Mouse (Mus musculus) A20 (cell line): ENCODE data around the gene Chpt1.
"Not testable (repeated sequence)": the region's sequence is repeated elsewhere in the genome, so short reads cannot be mapped to it uniquely, and the experiment has no call there.

Experiments
- DNase-seq: peaks from one replicate; pipeline ENCODE4 v3.0.0-alpha.2; 2011; ENCODE audit warnings: low read depth, low spot score

Chpt1 gene

DNA sequence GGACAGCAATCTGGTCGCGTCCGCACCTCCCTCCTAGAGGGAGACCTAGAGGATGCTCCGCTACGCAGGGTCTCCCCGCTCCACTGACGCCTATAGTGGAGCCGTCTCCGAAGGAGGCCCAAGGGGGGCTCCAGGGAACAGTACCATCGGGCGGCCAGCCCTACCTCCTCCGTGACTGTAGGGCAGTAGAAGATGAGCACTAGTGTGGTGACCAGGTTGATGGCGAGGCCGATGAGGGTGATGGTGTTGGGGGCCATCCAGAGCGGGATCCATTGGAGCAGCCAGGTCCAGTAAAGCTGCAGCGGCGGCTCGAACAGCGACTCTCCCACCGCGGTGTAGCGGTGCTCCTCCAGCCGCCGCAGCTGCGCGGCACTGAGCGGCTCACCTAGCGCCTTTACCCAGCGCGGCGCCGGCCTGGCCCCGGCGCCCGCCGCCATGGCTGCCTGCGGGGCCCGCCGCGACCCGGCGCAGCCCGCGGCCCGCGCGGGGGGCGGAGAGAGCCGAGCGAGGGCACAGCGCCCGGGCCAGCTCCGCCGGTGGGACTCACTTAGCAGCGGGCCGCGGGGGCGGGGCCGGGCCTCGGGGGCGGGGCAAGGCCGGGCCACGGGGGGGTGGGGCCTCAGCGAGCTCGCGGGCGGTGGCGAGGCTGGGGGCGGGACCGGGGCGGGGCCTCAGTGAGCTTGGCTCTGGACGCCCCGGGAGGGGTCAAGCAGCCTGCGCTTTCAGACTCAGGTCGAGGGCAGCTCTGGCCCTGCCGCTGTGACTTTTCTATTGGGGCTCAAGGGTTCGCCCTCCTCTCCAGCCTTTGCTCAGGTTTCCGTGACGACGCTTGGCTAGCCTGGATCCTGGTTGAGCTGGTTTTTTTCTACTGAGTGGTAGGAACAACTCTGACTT is at the start of gene Chpt1:
Gene Chpt1, minus strand, starts transcription at position 653 of the 894 bp plus-strand sequence.
- peak; percentile 87 for DNase-seq

DNA sequence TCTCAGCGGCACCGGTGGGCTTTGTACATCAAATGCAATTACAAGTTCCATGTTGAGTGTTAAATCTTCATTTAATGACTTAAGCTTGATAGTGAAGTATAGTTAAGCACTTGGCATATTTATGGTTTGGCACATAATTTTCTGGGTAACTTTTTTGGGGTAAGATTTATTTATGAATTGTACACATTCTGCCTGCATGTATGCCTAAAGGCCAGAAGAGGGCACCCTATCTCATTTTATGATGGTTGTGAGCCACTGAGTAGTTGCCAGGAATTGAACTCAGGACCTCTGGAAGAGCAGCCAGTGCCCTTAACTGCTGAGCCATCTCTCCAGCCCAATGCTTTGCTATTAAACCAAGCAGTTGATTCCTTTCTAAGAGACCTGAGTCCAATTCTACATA is 48.9 kb upstream of the Chpt1 start:
- DNase-seq, result peak; percentile 42

GRCm38 (mm10) chr10:88550225-88550624 is 46.4 kb upstream of the Chpt1 start:
- DNase-seq, result peak; percentile 37

- DNase-seq, result no peak
Measured at GRCm38 (mm10) chr10:88547635-88548034, 43.8 kb upstream of the Chpt1 start.

- DNase-seq, result no peak
Measured at GRCm38 (mm10) chr10:88530631-88531030, 26.8 kb upstream of the Chpt1 start.

GRCm38 (mm10) chr10:88524016-88524415 is 20.1 kb upstream of the Chpt1 start:
- no peak for DNase-seq

GRCm38 (mm10) chr10:88523212-88523611 is 19.3 kb upstream of the Chpt1 start:
- DNase-seq, result no peak

DNA sequence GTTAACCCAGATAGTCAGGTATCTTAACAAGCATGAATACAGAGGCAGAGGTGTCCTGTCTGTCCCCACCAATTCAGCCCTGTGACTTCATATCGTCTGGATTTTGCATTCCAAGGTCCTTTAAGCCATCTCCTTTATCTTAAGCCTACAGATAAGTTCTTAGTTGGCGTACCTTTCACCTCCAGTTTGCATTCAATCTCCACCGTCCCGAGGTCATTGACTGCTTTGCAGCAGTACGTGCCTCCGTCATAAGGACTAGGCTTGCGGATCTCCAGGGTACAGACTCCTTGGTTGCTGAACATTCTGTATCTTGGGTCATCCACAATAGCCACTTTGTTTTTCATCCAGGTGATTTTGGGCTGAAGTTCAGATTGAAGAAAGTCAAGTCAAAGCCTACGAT is 18.9 kb upstream of the Chpt1 start:
- no peak for DNase-seq

DNA sequence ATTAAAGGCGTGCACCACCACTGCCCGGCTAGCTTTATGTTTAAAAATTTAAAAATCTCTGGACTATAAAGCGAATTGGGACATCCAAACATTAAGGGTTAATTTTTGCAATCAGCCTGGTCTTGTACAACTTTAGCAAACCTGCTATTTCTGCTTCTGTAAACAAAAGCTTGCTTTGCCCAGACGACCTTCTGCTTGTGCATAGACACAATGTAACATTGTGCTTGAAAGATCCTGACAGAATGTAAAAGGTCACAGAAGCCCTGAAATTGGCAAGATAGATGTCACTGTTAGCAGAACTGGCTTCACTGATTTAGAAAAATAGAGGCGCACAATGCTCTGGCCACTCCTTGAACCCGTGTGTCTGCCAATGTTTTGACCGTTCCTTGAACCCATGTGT is 11.2 kb upstream of the Chpt1 start:
- not testable (repeated sequence) for DNase-seq

- DNase-seq, result peak; percentile 66
Measured at GRCm38 (mm10) chr10:88514495-88514894, 10.6 kb upstream of the Chpt1 start.

DNA sequence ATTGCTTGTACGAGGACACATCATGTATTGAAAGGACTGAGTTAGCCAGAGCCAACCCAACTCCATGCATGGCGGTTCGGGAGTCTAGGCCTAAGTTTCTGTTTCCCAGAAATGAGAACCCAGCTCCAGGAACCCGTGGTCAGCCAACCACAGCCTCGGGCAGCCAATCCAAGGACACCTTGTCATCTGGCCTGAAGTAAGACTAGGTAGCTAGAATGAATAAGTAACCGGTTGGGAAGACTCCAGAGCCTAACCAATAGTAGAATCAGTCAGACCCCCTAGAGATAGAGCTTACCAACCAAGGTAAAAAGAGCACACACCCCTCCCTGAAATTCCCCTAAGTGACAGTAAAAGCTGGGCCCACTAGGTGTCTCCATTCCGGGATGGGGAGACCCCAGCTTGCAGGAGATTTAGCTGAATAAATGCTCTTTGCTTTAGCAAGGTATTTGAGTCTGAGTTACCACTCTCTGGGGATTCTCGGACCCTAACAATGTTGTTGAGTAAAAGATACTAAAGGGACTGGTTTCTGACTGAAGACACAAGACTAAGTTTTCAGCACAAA is 9.8 kb upstream of the Chpt1 start:
- DNase-seq, result no peak

GRCm38 (mm10) chr10:88511355-88511754 is 7.5 kb upstream of the Chpt1 start:
- DNase-seq, result no peak

GRCm38 (mm10) chr10:88510503-88511271 is 6.8 kb upstream of the Chpt1 start:
- no peak for DNase-seq

DNA sequence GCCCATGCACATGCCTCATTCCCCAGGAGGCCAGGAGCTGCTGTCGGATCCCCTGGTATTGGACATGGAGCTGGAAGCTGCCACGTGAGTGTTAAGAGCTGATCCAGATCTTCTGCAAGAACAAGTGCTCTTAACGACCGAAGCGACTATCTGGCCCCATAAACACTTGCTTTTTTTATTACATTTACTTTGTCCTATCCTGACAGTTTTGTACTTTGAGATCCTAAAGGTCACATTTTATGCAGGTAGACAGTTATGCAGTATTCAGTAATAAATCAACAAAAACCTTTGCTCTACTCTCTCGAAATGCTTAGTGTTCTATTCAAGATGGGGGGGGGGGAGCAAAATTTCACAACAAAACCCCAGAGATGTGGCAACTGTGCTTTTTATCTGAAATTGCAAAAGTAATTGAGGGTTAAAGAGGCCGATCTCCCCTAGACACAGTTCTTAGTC is 3.8 kb upstream of the Chpt1 start:
- DNase-seq, result no peak

DNA sequence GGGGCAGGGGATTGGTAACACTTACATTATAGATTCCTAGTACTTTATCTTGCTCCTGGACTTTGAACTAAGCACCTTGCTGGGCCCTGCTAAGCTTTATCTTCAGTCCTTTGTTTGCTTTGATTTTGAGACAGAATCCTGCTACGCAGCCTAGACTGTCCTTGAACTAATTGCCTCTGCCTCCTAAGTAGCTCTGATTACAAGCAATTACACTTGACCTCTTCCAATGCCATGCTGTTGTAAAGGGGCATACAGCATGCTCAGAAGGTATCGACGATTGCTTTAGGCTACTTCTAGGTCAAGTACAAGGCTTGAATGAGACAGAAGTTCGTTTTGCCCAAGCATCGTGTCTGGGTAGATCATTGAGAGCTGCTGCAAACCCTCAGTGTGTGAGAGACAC is 1.4 kb upstream of the Chpt1 start:
- no peak for DNase-seq

DNA sequence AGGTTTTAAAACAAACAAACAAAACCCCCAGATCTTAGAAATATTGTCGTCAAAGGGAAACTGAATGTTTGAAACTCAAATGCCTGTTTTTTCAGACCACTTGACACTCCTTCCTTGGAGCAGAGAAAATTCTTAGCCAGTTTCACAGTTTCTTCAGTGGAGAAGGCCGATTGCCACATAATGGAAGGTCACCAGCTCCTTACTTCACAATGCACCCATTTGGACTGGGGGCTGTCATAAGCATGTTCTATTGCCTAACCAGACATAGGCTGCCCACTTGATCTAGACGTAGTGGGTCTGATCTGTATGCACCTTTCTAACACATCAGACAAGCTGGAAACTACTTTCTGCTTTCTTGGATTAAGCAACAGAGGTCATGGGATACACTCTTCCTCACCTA is 608 bp upstream of the Chpt1 start:
- DNase-seq, result no peak

DNA sequence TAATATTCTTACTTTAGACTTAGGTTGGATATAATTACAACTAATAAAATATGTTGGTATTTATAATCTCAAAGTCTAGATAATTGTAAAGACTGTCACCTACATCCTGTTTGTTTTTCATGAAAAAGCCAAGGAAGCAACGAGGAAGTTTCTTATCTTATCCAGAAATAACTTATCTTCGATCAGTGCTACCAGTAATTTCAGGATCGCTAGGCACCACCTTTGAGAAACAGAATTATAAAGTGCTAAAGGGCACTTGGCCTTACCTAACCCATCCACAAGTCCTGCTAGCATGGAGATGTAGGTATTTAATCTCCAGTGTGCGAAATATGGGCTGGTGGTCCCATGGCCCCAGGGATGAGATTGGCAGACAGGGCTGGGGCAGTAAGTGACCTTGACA is 954 bp downstream of the Chpt1 start:
- DNase-seq, result no peak

DNA sequence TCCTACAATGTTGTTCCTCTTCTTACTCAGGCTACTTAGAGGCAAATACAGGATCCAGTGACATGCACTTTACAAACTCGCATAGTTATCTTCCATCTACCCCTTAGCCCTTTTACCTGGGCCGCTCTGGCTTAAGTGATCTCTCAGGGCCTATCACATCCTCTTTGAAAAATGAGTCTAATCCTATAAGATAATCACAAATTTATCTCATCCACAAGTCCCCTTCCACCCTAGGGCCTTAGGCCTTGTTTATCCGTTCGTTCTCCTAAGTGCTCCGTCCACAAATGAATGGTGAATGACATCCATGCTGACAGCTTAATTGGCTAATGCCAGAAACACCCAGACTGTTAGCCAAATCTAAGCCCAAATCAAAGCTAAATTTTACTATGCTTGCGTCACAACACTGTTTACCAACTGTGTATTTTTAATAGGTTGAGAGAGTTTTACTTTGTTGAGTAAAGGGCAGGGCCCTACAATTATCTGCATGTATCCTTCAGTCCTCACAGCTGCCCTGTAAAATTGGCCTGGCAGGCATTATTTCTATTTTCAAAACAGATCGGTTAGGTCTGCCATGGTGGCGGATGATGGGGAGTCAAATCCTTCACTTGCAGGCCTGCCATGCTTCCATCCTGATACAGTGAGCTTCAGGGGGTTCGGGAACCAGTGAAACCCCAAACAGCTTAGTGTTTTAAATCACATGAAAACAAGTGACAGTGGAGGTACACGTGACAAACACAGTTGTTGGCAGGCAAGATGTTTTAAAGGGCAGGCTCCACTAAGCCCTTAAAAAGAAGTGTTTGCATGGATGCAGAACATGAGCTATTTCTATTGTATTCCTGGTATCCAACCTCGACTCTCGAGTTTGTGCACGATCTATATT is 1.7 kb downstream of the Chpt1 start:
- DNase-seq, result no peak

- no peak for DNase-seq
Measured at GRCm38 (mm10) chr10:88501370-88501769, 2.5 kb downstream of the Chpt1 start.

DNA sequence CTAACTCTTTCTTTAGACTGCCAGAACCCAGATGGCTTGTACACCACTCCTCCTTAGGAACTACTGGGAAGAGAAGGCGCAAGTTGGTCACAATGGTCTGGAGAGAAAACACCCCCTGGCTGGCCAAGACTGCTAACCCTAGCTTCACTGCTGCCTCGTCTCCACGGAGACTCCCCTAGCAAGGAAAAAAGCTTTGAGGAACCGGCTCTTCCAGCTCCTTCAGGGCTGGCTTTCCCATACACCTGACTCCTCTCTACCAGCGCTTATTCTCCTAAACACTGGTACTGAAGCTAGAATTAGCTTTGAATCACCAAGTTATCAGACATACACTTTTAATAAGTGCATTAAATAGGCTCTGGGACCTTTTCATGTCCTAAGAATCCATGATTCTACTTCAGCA is 3.9 kb downstream of the Chpt1 start:
- no peak for DNase-seq

DNA sequence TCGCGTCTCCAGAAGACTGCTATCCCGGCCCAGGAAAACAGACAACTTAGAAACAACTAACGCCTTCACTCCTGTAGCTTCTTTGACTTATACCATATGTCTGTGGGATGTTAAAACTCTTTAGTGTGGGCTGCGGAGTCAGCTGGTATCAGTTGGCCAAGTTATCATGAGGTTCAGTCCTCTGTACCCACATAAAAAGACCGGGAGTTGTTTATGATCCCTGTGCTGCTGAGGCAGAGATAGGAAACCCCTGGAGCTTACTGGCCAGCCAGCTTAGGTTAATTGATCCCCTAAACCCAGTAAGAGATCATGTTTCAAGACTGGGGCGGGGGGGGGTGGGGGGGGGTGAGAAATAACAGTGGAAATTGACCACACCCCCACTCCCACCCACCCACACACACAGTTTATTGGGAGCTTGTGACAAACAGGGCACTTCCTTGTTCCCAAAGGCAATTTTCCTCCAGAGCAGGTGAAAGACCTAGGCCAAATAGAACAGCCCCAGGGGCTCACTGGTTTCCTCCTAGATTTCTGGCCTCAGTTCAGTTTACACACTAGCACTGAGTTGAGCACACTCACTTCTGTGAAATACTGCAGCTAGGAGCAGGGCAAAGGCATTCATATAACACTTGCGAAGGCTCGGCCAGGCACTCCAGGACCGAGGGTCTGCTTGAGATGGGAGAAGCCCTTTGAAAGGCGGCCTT is 6.9 kb downstream of the Chpt1 start:
- DNase-seq, result no peak
